Mouse (Mus musculus) c-Kit-positive CD71-negative TER-119-negative erythroid progenitor cells, embryonic 14.5 days (primary cell): ENCODE measurements around the gene Chsy1.
A peak's percentile ranks its signal among the peaks of the same experiment; 100 is the strongest.

Experiments
- DNase-seq: peaks from one replicate; pipeline ENCODE4 v3.0.0-alpha.2; 2013; ENCODE audit warnings: low read depth

Chsy1 gene

GRCm38 (mm10) chr7:66140095-66140494 lies 30.8 kb downstream of the Chsy1 start:
- peak; percentile 47 for DNase-seq

DNA sequence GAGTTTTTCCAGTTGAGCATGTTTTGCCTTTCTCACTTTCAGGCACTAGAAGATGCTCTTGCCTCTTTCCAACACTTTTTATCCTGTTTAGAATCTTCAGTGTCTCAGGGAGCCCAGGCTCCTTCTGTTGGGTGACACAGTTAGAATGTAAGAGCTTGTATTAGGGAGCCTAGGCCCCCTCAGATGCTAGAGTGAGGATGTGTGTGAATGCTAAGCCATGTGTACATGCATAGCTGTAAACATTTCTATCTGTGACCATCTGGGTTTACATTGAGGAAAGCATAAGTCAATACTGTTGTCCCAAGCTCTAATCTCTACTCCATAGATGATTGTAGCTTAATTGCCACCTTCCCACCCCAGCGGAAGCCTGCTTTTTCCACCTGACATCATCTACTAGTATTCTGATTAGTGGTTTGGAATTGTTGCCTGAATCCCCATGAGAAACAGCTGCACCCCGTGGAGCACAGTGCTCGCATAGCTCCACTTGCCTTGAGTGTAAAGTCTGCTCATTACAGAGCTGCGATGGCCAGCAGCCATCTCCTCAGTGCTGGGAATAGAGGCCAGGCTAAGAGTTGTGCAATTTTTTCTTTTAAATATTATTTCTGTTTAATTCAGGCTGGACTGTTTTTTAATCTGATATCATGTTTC lies 31.7 kb downstream of the Chsy1 start:
- no peak for DNase-seq

GRCm38 (mm10) chr7:66142514-66142913 lies 33.2 kb downstream of the Chsy1 start:
- DNase-seq: no peak

DNA sequence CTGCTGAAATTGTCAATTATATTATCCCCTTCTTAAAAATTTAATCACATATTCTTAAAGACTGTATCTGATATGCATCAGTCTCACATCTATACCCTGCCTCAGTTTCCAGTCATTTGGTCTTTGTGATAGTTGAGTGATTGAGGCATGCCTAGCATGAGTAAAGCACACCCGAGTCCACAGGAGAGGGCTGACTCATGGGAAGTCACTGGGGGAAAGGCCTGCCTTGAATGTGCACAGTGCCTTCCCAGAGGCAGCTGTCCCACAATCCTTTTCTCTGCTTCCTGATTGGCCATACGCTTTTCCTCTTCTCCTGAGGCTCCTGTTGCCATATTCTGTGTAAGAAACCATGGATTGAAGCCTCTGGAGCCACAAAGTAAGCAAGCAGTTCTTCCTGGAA lies 35.2 kb downstream of the Chsy1 start:
- DNase-seq: no peak

GRCm38 (mm10) chr7:66147156-66147555 lies 37.8 kb downstream of the Chsy1 start:
- no peak for DNase-seq

DNA sequence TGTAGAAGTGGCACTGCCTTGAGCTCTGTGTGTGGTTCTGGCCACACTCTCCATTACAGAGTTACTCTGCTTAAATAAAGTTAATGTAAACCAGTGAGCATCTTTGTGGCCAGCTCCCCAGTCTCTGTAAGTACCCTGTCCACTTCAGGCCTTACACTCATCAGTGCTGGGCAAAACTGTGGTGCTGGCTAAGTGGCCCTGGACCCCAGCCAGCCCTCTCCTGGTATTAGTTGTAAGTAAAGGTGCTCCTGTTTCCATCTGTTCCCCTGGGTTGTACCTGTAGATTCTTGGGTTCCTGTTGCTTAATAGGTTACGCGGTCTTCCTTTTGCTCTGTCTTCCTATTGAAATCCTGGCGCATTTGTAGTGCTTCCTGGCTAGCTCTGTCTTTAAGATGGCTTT lies 38.5 kb downstream of the Chsy1 start:
- no peak for DNase-seq

GRCm38 (mm10) chr7:66149506-66149905 lies 40.2 kb downstream of the Chsy1 start:
- DNase-seq: no peak

GRCm38 (mm10) chr7:66150411-66150810 lies 41.1 kb downstream of the Chsy1 start:
- no peak for DNase-seq

- DNase-seq: no peak
Observed at GRCm38 (mm10) chr7:66157413-66157812, 48.1 kb downstream of the Chsy1 start.

- DNase-seq: no peak
Observed at GRCm38 (mm10) chr7:66157861-66158415, 48.6 kb downstream of the Chsy1 start.

DNA sequence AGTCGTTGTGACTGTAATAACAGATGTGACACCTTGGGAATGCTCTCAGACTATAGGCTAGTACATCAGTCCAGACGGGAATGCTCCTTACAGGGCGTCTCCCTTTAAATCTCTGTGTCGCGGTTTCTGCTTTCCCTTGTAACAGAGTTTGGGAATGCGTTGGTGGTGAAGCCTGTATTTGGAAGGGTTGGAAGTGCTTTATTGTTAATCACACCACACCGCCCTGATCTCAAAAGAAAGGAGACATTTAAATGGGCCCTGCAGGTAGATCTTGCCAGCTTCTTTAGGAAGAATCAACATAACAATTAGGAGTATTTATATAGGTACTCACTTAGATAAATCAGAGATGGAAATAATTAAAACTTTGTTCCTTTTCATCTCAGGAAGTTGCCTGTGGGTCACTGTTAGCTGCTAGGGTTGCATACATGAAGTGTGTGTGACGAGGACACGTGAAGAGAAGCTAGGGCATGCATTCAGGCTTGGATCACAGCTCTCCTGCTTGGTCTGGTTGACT lies 49.4 kb downstream of the Chsy1 start:
- DNase-seq: no peak

GRCm38 (mm10) chr7:66159961-66160360 lies 50.6 kb downstream of the Chsy1 start:
- no peak for DNase-seq

- DNase-seq: no peak
Observed at GRCm38 (mm10) chr7:66161836-66162235, 52.5 kb downstream of the Chsy1 start.

DNA sequence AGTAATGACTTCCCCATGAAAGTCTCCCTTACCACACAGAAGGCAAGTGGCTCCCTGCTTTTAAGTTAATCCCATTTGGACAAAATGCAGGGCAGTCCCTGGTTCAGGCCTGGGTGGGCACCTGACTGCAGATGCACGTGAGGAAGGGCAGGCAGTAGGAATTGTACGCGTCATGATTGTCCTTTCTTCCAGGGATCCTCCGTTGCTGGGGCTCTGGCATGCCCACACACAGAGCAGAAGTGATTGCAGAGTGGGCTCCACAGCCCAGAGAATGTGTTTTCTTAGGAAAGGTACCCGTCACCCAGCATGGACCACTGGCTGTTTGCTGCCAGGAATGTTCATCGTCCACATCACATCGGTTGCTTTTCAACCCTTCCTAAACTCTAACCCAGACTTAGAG lies 53.2 kb downstream of the Chsy1 start:
- no peak for DNase-seq

- DNase-seq: no peak
Observed at GRCm38 (mm10) chr7:66162981-66163380, 53.7 kb downstream of the Chsy1 start.

- DNase-seq: no peak
Observed at GRCm38 (mm10) chr7:66164427-66165031, 55.2 kb downstream of the Chsy1 start.

GRCm38 (mm10) chr7:66165036-66165798 lies 55.9 kb downstream of the Chsy1 start:
- no peak for DNase-seq

- DNase-seq: no peak
Observed at GRCm38 (mm10) chr7:66168877-66169276, 59.6 kb downstream of the Chsy1 start.

DNA sequence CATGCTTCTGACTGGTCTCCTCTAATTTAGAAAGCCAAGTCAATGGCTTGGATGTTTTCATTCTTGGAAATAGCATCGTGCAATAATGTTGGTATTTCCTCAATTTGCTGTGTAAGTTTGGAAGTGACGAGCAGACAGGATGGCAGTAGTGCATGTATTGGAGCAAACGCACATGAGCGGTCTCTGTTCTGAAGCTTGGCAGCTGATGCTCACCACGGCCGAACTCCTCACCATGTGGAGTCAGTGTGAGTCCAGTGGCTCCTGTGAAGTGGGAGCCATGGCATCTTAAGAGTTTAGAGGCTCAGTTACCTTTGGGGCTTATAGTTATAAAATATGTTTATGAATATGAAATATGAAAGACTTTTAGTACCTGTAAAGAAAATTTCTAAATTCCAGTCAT lies 60.2 kb downstream of the Chsy1 start:
- no peak for DNase-seq

- no peak for DNase-seq
Observed at GRCm38 (mm10) chr7:66170802-66171505, 61.6 kb downstream of the Chsy1 start.

GRCm38 (mm10) chr7:66175738-66176137 lies 66.4 kb downstream of the Chsy1 start:
- DNase-seq: no peak

DNA sequence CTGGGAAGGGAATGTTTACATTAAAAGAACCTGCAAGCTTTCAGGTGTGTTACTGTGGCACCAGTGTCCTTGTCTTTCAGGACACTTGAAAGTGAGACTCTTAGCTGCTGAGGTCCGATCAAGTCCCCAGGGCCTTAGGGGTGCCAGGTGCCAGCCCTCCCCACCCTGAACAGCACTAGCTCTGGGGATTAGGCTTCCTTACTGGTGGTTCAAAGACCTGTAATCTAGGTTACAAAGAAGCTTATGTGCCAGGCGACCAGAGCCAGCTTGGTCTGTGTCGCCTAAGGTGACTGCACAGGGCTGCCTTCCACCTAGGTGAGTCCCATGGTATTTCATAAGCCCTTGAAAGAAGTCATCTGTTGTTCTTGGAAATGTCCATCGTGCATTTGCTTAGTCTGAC lies 66.9 kb downstream of the Chsy1 start:
- no peak for DNase-seq
